Mouse (Mus musculus) bone marrow, adult 2 months (tissue): ENCODE results near the gene Tfr2. TPM values are rescaled to one million over a fixed set of nuclear protein-coding genes. Genes with fewer than 3 reads are reported as not detected.

Experiments
- H3K27ac ChIP-seq: fragments of 200-500 bp; 2 replicates; pipeline ENCODE4 v1.5.1; 2012; ENCODE audit warnings: low read depth, mild to moderate bottlenecking, control low read depth, inconsistent platforms, low read length; ENCODE audit not compliant: control insufficient read depth, poor library complexity, insufficient read depth
- H3K4me1 ChIP-seq: fragments of 200-500 bp; 2 replicates; pipeline ENCODE4 v1.6.1; 2011; ENCODE audit warnings: low read length; ENCODE audit not compliant: control insufficient read depth, insufficient read depth
- H3K4me3 ChIP-seq: fragments of 200-500 bp; replicated peaks from 2 replicates; pipeline ENCODE3; 2011; ENCODE audit warnings: mild to moderate bottlenecking, low read depth, low read length, control low read depth; ENCODE audit not compliant: control insufficient read depth
- CTCF ChIP-seq: fragments of 200-500 bp; IDR thresholded peaks from 2 replicates; pipeline ENCODE4 v1.5.1; 2011; ENCODE audit warnings: low read length, control low read depth; ENCODE audit not compliant: control insufficient read depth, insufficient read depth
- POLR2A ChIP-seq: fragments of 200-500 bp; IDR thresholded peaks from 2 replicates; pipeline ENCODE4 v1.6.1; 2011; ENCODE audit warnings: low read depth, mild to moderate bottlenecking, control low read depth, low read length, borderline replicate concordance; ENCODE audit not compliant: control insufficient read depth
- WGBS: fragments of 180-500 bp; shearing (Covaris S2); methylation state at CpG from one replicate; pipeline ENCODE4 v1.1.7; 2018; 5-methylcytosine and 5-hydroxymethylcytosine counted together
- polyA plus RNA-seq: library from polyadenylated mRNA; stranded (reverse); fragments of >200 nt; gene quantifications from 2 replicates; pipeline ENCODE4 v1.2.4, GENCODE M21; 2011; ENCODE audit warnings: low replicate concordance; ENCODE audit not compliant: missing spikeins, insufficient read depth, insufficient read length

The Tfr2 gene
- polyA plus RNA-seq, 1 experiment: 51.0 TPM

DNA sequence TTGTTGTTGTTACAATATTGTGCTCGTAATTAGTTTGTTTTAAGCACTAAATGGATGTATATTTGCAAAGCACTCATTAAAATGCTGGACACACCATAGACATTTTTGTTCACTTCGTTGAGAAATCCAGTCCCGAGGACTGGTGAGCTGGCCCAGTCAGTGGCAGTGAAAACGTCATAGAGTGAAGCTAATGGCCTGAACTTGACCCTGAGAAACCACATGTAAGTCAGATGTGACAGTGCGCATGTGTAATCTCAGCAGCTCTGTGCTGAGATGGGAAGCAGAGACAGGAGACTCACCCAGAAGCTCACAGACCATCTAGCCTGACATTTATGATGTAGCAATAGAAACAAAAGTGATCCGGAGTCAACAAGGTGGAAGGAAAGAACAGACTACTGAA lies 24.7 kb upstream of the Tfr2 start:
- Histone ChIP-seq H3K27ac (no peak overlapping the region), H3K4me1 (no peaks in the 10 kb centered on the region), H3K4me3 (no peak overlapping the region)
- WGBS: 73% methylated on average over 6 of the region's 6 CpGs
- TF ChIP-seq POLR2A (no peak), CTCF (no peak)

DNA sequence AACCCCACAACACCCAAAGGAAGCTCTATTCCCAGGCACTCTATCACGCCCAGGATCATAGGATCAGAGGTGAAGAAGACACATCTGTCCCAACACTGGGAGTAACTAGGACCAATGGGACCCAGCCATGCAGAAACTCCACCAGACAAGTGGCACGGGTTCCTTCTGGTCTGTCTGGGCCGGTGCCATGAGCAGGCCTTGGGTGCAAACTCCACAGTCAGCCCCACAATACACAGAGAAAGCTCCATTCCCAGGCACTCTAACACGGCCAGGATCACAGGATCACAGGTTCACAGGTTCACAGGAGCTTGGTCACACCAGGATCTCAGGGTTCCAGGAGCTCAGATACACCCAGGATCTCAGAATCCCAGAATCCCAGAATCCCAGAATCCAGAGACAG lies 24.0 kb upstream of the Tfr2 start:
- Histone ChIP-seq H3K4me1 (no peaks in the 10 kb centered on the region), H3K4me3 (no peak overlapping the region), H3K27ac (no peak overlapping the region)
- no peak for TF ChIP-seq CTCF
- TF ChIP-seq POLR2A: no peak
- 79% methylated on average over 4 of the region's 4 CpGs for WGBS

DNA sequence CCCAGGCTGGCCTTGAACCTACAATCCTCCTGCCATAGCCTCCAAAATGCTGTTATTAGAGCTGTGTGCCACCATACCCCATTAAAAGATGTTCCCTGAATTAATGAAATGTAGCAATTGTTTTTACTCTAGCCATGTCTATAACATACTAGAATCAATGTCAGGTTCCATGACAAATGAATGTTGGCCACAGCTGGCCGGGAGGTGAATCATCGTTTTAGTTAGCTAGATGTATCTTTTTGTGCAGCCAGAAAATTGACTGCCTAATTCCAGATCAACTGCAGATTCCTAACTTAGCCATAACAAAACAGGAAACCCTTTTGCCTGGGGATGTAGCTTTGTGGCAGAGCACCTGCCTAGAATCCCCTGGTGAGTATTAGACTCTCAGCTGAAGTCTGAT lies 19.8 kb upstream of the Tfr2 start:
- WGBS: 75% methylated on average over 2 of the region's 2 CpGs
- Histone ChIP-seq H3K4me3 (no peak overlapping the region), H3K4me1 (no peaks in the 10 kb centered on the region; the same call in none of the 2 replicates), H3K27ac (no peak overlapping the region)
- TF ChIP-seq POLR2A (no peak), CTCF (no peak)

DNA sequence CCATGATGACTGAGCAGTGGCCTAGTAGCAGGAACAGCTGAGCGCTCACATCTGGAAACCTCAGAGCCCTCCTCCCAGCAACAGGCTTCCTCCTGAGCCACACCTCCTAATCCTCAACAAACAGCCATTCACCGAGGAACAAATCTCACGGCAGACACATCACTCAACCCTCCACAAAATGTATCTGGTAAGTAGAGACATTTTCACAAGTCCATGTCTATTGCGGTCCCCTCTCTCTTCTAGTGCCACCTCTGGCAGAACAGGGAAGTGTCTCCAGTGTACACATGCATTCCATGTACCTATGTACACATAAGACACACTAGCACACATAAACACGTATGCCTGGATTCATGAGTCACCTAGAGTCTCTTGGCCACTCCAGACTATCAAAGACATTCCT lies 18.5 kb upstream of the Tfr2 start:
- no peaks in the 10 kb centered on the region; the same call in none of the 2 replicates for H3K4me1 ChIP-seq
- 68% methylated on average over 5 of the region's 5 CpGs for WGBS
- no peak for TF ChIP-seq POLR2A
- TF ChIP-seq CTCF: no peak
- no peak overlapping the region for H3K4me3 ChIP-seq
- H3K27ac ChIP-seq: no peak overlapping the region

DNA sequence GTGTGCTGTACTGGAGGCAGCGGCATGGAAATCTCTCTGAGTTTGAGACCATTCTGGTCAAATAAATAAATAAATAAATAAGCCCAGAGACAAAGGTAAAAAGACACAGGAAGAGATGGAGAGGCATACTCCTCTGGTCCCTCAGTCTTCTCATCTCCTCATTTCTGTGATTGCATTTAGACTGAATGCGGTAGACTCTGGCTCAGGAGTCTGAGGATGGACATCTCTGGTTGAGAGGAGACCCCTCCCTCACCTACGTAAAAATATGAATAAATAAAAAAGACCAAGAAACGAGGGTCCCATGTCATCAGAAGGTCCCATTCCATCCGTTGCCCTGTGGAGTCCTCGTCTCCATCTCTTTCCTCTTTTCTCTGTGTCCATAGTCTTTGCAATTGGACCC lies 16.6 kb upstream of the Tfr2 start:
- H3K27ac ChIP-seq: no peak overlapping the region
- 35% methylated on average over 6 of the region's 6 CpGs for WGBS
- no peaks in the 10 kb centered on the region; the same call in none of the 2 replicates for H3K4me1 ChIP-seq
- H3K4me3 ChIP-seq: no peak overlapping the region
- TF ChIP-seq CTCF: no peak
- TF ChIP-seq POLR2A: no peak

DNA sequence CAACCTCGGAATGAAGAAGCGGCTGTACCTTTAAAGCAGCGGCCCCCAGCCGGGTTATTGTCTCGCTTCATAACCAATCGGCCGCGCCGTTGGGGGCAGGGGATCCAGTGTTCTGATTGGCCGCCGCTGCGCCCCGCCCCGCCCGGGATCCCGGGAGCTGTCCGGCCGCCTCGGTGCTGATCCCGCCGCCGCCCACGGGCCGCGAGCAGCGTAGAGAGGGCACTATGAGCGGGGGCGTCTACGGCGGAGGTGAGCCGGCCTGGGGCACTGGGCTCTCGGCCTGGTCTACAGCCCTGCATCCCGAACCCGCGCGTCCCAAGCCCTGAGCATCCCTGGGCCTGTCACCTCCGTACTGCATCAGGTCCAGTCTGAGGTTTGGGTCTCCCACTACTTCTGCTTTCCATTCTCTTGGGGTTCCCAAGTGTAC lies 16.2 kb upstream of the Tfr2 start, which contains the start of gene Actl6b:
Actl6b (plus strand) TSS at position 107 of the 427 bp plus-strand sequence.
- Histone ChIP-seq H3K4me3 (no peak within 1 kb of the TSS), H3K4me1 (no peaks in the 10 kb centered on the region; the same call in none of the 2 replicates), H3K27ac (peak within 1 kb of the TSS; percentile 13; the same call in 1 of the 2 replicates)
- WGBS: 2% methylated on average over 37 of the region's 37 CpGs
- no peak for TF ChIP-seq POLR2A
- no peak for TF ChIP-seq CTCF

DNA sequence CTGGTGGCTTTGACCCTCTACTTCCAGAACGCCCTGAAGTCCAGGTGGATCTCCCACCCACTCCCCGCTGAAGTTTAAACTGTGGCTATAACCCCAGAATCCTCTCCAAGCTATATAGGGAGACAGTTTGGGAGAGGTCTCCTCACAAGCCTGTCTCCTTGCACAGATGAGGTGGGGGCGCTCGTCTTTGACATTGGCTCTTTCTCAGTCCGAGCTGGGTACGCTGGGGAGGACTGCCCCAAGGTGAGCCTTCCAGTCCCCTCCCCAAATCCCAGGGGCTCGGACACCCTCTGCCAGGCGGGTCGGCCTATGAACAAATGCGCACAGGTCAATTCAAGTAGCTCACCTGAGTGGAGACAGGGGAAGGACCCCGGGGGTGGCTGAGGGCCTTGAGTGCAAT lies 15.7 kb upstream of the Tfr2 start:
- H3K4me3 ChIP-seq: no peak overlapping the region
- no peak overlapping the region for H3K27ac ChIP-seq
- H3K4me1 ChIP-seq: no peaks in the 10 kb centered on the region; the same call in none of the 2 replicates
- TF ChIP-seq POLR2A (no peak), CTCF (no peak)
- 44% methylated on average over 11 of the region's 11 CpGs for WGBS

DNA sequence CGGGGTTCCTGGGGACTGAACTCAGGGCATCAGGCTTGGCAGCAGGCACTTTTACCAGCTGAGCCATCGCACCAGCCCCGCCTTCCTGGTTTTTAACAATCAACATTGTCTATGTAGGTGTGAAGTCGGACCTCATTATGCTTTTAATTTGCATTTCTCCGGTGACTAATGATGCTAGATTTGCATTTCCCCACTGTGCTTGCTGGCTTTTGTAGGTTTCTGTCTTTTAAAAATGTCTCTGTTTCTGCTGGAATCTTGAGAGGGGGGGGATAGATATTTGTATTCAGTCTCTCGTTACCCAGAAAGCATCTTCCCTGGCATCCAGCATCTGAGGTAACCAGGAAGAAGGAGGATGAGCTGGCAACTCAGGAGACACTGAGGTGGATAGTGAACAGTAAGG lies 8.1 kb upstream of the Tfr2 start:
- Histone ChIP-seq H3K27ac (no peak overlapping the region), H3K4me1 (no peaks in the 10 kb centered on the region), H3K4me3 (no peak overlapping the region)
- 71% methylated on average over 6 of the region's 6 CpGs for whole genome bisulfite sequencing
- TF ChIP-seq CTCF (no peak), POLR2A (no peak)

DNA sequence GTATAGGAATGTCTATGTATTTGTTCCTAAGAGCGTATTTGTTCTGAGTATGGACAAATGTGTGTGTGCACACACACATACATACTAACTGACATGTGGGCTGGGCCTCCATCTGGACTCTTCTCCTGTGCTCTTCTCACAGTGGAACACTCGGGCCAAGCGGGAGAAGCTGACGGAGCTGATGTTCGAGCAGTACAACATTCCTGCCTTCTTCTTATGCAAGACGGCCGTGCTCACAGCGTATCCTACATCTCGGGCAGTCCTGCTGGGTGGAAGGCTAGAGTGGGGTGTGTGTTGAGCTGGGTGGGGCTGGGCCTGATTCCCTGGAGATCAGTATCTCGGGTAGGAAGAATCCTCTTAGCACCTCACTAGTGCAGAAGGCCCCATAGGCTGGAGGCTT lies 6.7 kb upstream of the Tfr2 start:
- no peak overlapping the region for H3K4me3 ChIP-seq
- 85% methylated on average over 10 of the region's 10 CpGs for WGBS

More for the DNA sequence above, 6.7 kb upstream of the Tfr2 start:
- Histone ChIP-seq H3K27ac (no peak overlapping the region), H3K4me1 (no peaks in the 10 kb centered on the region)
- no peak for TF ChIP-seq CTCF
